Mouse (Mus musculus): Measurements from ENCODE around the gene Wbp11. TPM values are rescaled to one million over a fixed set of nuclear protein-coding genes. Genes with fewer than 3 reads are reported as not detected.
"Not testable (repeated sequence)": the region's sequence is repeated elsewhere in the genome, so short reads cannot be mapped to it uniquely, and the experiment has no call there.

Gene Wbp11
- total RNA-seq, 2 experiments from 2014 or later: 83.7 to 86.2 TPM

- DNase-seq (ENCODE audit: low spot score in 2 of 2): peak; percentile 90 to 95
These were observed 24.0 kb downstream of the Wbp11 start, which contains the start of gene Hist4h4 for GRCm38 (mm10) chr6:136803739-136804633. Hist4h4 (minus strand) TSS chr6:136804415.

GRCm38 (mm10) chr6:136803093-136803738 is 24.8 kb downstream of the Wbp11 start:
- DNase-seq (ENCODE audit: low spot score in 2 of 2): no peak

GRCm38 (mm10) chr6:136801274-136801673 is 26.8 kb downstream of the Wbp11 start:
- DNase-seq (ENCODE audit: low spot score in 2 of 2): no peak

- no peak for DNase-seq (ENCODE audit: low spot score in 2 of 2)
These were observed 27.3 kb downstream of the Wbp11 start for GRCm38 (mm10) chr6:136800710-136801109.

GRCm38 (mm10) chr6:136797874-136798693 is 29.9 kb downstream of the Wbp11 start:
- not testable (repeated sequence) for DNase-seq (ENCODE audit: low spot score in 2 of 2)

GRCm38 (mm10) chr6:136795850-136796249 is 32.2 kb downstream of the Wbp11 start:
- no peak for DNase-seq (ENCODE audit: low spot score in 2 of 2)

- no peak for DNase-seq (ENCODE audit: low spot score in 2 of 2)
These were observed 32.9 kb downstream of the Wbp11 start for GRCm38 (mm10) chr6:136795110-136795509.

GRCm38 (mm10) chr6:136793831-136794525 is 34.1 kb downstream of the Wbp11 start:
- no peak for DNase-seq (ENCODE audit: low spot score in 2 of 2)

GRCm38 (mm10) chr6:136792884-136793758 is 34.9 kb downstream of the Wbp11 start:
- DNase-seq (ENCODE audit: low spot score in 2 of 2): no peak

- DNase-seq (ENCODE audit: low spot score in 2 of 2): peak; percentile 24 to 63
These were observed 38.6 kb downstream of the Wbp11 start for GRCm38 (mm10) chr6:136789391-136789971.

GRCm38 (mm10) chr6:136782761-136783160 is 45.3 kb downstream of the Wbp11 start:
- no peak for DNase-seq (ENCODE audit: low spot score in 2 of 2)

- no peak for DNase-seq (ENCODE audit: low spot score in 2 of 2)
These were observed 45.9 kb downstream of the Wbp11 start for GRCm38 (mm10) chr6:136782146-136782545.

GRCm38 (mm10) chr6:136781377-136781986 is 46.6 kb downstream of the Wbp11 start, which contains the start of gene Gucy2c:
Gucy2c (minus strand) TSS chr6:136781765.
- DNase-seq (ENCODE audit: low spot score in 2 of 2): no peak

GRCm38 (mm10) chr6:136776392-136776791 is 51.6 kb downstream of the Wbp11 start:
- no peak for DNase-seq (ENCODE audit: low spot score in 2 of 2)

- no peak for DNase-seq (ENCODE audit: low spot score in 2 of 2)
These were observed 58.2 kb downstream of the Wbp11 start for GRCm38 (mm10) chr6:136769859-136770258.

- DNase-seq (ENCODE audit: low spot score in 2 of 2): no peak
These were observed 58.9 kb downstream of the Wbp11 start for GRCm38 (mm10) chr6:136769143-136769542.

GRCm38 (mm10) chr6:136763912-136764311 is 64.1 kb downstream of the Wbp11 start:
- DNase-seq (ENCODE audit: low spot score in 2 of 2): no peak

Measured in gastrocnemius, postnatal 4 days (tissue).